Mouse (Mus musculus) spleen, adult 2 months (tissue): ENCODE results near the gene Gramd4. TPM values are rescaled to one million over a fixed set of nuclear protein-coding genes. Genes with fewer than 3 reads are reported as not detected.

Source experiments
- DNase-seq, 2 experiments: peaks; one replicate each; pipeline versions ENCODE4 v3.0.0 to v3.0.0-alpha.2; 2012 to 2021; ENCODE audit warnings: low spot score in 2 of 2, low read depth in 1 of 2
- H3K27ac ChIP-seq: fragments of 200-500 bp; 2 replicates; pipeline ENCODE4 v1.5.1; 2012; ENCODE audit warnings: low read length, inconsistent platforms; ENCODE audit not compliant: insufficient read depth
- H3K27me3 ChIP-seq: fragments of 200-500 bp; 2 replicates; pipeline ENCODE4 v1.6.1; 2012; ENCODE audit warnings: mild to moderate bottlenecking, moderate library complexity, low read length, inconsistent platforms; ENCODE audit not compliant: control insufficient read depth, insufficient read depth
- H3K36me3 ChIP-seq: fragments of 200-500 bp; 2 replicates; pipeline ENCODE4 v1.6.1; 2012; ENCODE audit warnings: mild to moderate bottlenecking, low read length, inconsistent platforms; ENCODE audit not compliant: control insufficient read depth, insufficient read depth
- H3K4me1 ChIP-seq: fragments of 200-500 bp; 2 replicates; pipeline ENCODE4 v1.6.1; 2011; ENCODE audit warnings: inconsistent platforms; ENCODE audit not compliant: control insufficient read depth, insufficient read depth, insufficient read length
- H3K4me3 ChIP-seq: fragments of 200-500 bp; 2 replicates; pipeline ENCODE4 v1.5.1; 2011; ENCODE audit warnings: mild to moderate bottlenecking, inconsistent platforms; ENCODE audit not compliant: insufficient read depth, insufficient read length; ENCODE audit errors: extremely low read depth
- CTCF ChIP-seq: fragments of 200-500 bp; IDR thresholded peaks from 2 replicates; pipeline ENCODE4 v1.5.1; 2011; ENCODE audit warnings: mild to moderate bottlenecking, inconsistent platforms; ENCODE audit not compliant: insufficient read depth, insufficient read length, insufficient replicate concordance; ENCODE audit errors: extremely low read depth
- POLR2A ChIP-seq: fragments of 200-500 bp; IDR thresholded peaks from 2 replicates; pipeline ENCODE4 v1.6.1; 2011; ENCODE audit warnings: low read depth, low read length, inconsistent platforms
- WGBS: fragments of 180-500 bp; shearing (Covaris S2); methylation state at CpG from one replicate; pipeline ENCODE4 v1.1.7; 2018; 5-methylcytosine and 5-hydroxymethylcytosine counted together
- polyA plus RNA-seq: library from polyadenylated mRNA; depleted of rRNA; stranded (reverse); fragments of >200 nt; gene quantifications from 2 replicates; pipeline ENCODE4 v1.2.3, GENCODE M21; 2012

The Gramd4 gene
- polyA plus RNA-seq, 1 experiment = 36.2 TPM

DNA sequence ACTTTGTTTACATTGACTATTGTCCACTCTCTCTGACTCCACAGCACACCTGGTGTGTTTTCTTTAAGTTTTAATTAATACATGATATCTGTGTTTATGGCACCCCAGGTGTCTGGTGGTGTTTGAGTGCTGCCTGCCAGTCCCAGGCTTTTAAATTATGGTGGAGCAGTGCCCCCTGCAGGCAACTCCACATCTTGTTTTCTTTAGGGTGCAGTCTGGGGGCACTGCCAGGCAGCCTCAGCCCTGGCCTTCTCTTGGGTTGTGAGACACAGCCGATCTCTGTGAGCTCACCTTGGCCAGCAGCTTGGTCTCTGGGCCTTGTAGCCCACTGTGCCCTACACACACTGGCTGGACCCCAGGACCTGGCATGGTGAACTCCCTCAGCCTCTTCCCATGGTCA, 66.9 kb downstream of the Gramd4 start:
- 46% methylated on average over 1 of the region's 1 CpGs for WGBS
- TF ChIP-seq CTCF (peak; percentile 59; the same call in 1 of the 2 replicates), POLR2A (no peak)

DNA sequence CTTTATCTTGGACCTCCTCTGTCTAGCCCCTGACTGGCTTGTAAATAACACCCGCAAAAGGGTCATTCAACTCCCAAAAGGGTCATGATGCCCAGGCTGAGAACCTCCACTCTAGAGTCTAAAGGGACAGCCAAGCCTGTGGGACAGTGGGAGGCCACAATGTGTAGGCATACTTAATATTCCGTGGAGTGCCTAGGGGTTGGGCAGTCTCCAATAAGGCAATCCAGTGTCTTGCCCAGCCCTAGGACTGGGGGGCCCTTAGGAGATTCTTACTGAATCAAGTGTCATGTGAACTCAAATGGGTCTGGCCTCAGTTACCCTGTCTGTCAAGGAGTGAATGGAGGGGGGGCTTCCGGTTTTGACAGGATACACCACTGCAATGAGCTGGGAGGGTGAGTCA, 71.5 kb downstream of the Gramd4 start:
- 92% methylated on average over 3 of the region's 3 CpGs for WGBS
- no peaks in the 10 kb centered on the region for H3K4me1 ChIP-seq
- peaks cover 60% of the 10 kb centered on the region for H3K36me3 ChIP-seq
- no peak overlapping the region for H3K27ac ChIP-seq
- no peak overlapping the region for H3K4me3 ChIP-seq
- DNase-seq = no peak
- TF ChIP-seq POLR2A (no peak), CTCF (no peak)
- no peaks in the 10 kb centered on the region for H3K27me3 ChIP-seq

More for the DNA sequence above, 66.9 kb downstream of the Gramd4 start:
- DNase-seq = peak; percentile 41 to 73
- H3K27ac ChIP-seq = no peak overlapping the region
- H3K4me1 ChIP-seq = no peaks in the 10 kb centered on the region; the same call in 1 of the 2 replicates
- no peaks in the 10 kb centered on the region for H3K27me3 ChIP-seq
- no peak overlapping the region for H3K4me3 ChIP-seq
- H3K36me3 ChIP-seq = peaks cover 48% of the 10 kb centered on the region

DNA sequence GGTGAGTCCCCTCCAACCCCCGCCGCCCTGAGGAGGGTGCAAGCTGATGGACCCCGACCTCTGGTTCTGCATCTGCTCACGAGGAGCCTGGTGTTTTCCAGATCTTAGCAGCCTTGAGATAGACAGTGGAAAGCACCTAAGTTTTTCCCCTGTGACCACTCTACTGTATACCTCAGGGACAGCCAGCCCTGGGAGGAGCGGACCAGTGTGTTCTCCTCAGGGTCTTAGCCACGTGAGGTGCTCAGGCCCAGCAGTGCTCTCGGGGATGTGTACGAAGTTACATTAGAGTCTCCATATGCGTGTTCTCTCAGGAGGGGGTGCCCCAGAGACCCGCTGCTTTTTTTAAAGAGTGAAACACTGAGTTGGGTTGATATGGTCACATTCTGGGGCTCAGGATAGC, 73.2 kb downstream of the Gramd4 start:
- no peak for DNase-seq
- H3K27ac ChIP-seq = no peak overlapping the region
- 93% methylated on average over 10 of the region's 10 CpGs for WGBS
- H3K36me3 ChIP-seq = peaks cover 60% of the 10 kb centered on the region
- no peak overlapping the region for H3K4me3 ChIP-seq
- TF ChIP-seq CTCF = no peak
- TF ChIP-seq POLR2A = no peak
- H3K4me1 ChIP-seq = no peaks in the 10 kb centered on the region
- H3K27me3 ChIP-seq = no peaks in the 10 kb centered on the region

DNA sequence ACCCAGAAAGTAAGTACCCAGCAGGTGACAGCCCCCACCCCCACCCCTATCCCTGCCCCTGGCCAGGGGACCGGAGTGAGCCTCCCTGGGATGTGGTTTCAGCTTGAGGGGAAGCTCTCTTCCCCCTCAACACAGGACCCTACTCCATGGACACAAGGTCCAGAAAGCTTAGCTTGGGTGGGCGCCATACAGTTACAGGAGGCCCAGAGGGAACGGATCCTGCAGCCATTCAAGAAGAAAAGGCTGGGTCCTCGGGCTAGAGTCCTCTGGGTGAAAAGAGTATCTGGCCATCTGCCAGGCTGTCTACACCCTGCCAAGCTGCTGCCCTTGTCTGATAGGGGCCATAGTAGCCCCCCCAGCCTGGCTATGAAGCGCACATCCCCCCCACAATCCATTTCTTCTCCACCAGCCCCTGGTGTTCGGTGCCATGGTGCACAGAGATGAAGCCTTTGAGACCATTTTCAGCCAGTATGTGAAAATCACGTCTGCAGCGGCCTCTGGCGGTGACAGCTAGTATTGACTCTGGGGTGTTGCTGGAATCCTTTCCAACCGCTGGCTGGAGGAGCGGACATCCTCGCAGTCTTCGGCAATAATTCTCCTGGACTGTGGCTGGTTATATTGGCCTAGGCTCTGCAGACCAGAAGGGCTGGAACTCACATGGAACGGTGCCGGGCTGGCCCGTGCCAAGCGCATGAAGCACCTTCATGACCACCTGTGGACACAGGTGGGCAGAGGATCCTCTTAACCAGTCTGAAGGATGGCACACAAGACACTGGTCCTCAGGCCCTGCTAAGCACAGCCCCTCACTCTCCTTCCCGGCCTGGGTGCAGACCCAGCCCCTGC, 77.7 kb downstream of the Gramd4 start:
- DNase-seq = peak; percentile 37 to 72
- 53% methylated on average over 18 of the region's 18 CpGs for WGBS

DNA sequence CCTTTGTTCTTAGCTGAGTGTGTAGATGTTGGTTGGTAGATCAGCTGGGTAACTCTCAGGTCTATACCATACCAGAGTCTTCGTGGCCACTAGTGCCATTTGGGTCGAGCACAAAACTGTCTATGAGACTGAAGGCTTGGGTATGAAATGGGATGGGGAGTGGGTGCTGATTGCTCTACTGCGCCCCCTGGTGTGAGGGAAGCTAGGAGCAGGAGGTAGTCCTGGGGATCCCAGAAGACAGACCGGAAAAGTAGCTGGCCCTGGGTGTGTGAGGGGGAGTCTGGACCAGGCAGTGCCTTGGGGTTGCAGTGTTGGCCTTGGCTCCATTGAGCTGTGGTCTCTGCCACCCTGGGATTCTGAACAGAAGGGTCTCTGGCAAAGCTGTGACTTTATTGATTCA, 80.1 kb downstream of the Gramd4 start:
- no peak overlapping the region for H3K4me3 ChIP-seq
- WGBS = 62% methylated on average over 4 of the region's 4 CpGs
- DNase-seq = peak in 1 of 2 experiments; percentile 59

More for the DNA sequence above, 77.7 kb downstream of the Gramd4 start:
- Histone ChIP-seq H3K4me1 (no peaks in the 10 kb centered on the region), H3K27me3 (no peaks in the 10 kb centered on the region), H3K36me3 (peaks cover 35% of the 10 kb centered on the region), H3K4me3 (no peak overlapping the region), H3K27ac (no peak overlapping the region)
- TF ChIP-seq CTCF = peak; percentile 79; the same call in 1 of the 2 replicates
- TF ChIP-seq POLR2A = no peak

DNA sequence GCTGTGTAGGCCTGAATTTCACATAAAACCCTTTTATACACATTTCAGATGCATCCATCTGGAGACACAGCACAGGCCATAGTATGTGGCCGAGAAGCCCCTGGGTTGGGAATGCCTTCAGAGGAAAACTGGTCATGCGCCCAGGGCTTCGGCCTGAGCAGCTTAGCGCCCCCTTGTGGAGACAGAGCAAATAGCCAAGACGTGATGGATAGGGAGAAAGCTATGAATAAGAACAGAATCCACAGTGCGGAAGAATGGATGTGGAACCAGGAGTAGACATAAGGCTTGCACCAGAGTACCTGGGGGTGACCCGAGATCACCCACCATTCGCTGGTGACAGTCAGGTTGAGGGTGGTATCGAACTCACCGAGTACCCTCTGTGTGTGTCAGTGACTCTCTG, 82.8 kb downstream of the Gramd4 start:
- Histone ChIP-seq H3K27ac (no peak overlapping the region), H3K27me3 (no peaks in the 10 kb centered on the region), H3K4me1 (no peaks in the 10 kb centered on the region), H3K4me3 (no peak overlapping the region), H3K36me3 (peaks cover 45% of the 10 kb centered on the region)
- 59% methylated on average over 10 of the region's 10 CpGs for WGBS
- no peak for TF ChIP-seq POLR2A
- TF ChIP-seq CTCF = peak; percentile 79
- DNase-seq = peak in 1 of 2 experiments; percentile 37

More for the DNA sequence above, 80.1 kb downstream of the Gramd4 start:
- Histone ChIP-seq H3K27me3 (no peaks in the 10 kb centered on the region), H3K4me1 (no peaks in the 10 kb centered on the region), H3K36me3 (peaks cover 36% of the 10 kb centered on the region), H3K27ac (no peak overlapping the region)
- TF ChIP-seq POLR2A = no peak
- peak; percentile 49; the same call in 1 of the 2 replicates for TF ChIP-seq CTCF

DNA sequence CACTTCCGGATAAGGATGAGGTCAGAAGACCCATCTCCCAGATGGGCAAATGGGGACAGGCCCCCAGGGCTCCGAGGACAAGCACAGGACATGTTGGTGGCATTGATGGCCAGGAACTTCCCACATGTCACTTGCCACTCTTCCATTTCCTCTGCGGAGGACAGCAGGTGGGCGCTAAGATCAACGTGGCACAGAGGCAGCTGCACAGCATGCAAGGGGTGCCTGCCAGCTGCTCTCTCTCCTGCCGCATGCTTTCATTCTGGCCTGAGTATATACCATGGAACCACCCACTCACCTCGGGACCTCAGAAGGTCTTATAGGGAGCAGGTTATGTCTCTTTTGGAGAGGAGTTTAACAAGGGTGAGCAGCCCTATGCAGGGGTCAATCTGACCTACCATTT, 87.1 kb downstream of the Gramd4 start:
- WGBS = 81% methylated on average over 7 of the region's 7 CpGs
- no peaks in the 10 kb centered on the region for H3K4me1 ChIP-seq
- peaks cover 69% of the 10 kb centered on the region for H3K36me3 ChIP-seq
- no peak for DNase-seq
- no peaks in the 10 kb centered on the region for H3K27me3 ChIP-seq
- TF ChIP-seq CTCF (no peak), POLR2A (no peak)
- no peak overlapping the region for H3K4me3 ChIP-seq
- H3K27ac ChIP-seq = no peak overlapping the region
